Mouse (Mus musculus) embryo, embryonic 11 days (tissue): ENCODE results near the gene Gphn.
"Not testable (repeated sequence)": the region's sequence is repeated elsewhere in the genome, so short reads cannot be mapped to it uniquely, and the experiment has no call there.

ENCODE experiments used
- DNase-seq: peaks from one replicate; pipeline ENCODE4 v3.0.0-alpha.2; 2015

The Gphn gene

DNA sequence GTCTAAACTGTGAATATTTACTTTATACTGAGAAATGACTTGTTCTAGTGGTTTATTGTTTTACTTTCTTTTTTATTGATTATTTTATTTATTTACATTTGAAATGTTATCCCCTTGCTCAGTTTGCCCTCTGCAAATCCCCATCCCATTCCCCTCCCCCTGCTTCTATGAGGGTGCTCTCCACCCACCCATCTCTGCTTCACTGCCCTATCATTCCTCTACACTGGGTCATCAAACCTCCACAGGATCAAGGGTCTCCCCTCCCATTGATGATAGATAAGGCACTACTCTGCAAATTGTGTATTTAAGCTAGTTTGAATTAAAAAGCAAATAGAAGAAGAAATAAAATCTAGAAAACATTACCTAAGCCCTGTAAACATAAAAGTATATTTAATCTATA lies 163.1 kb downstream of the Gphn start:
- no peak for DNase-seq

DNA sequence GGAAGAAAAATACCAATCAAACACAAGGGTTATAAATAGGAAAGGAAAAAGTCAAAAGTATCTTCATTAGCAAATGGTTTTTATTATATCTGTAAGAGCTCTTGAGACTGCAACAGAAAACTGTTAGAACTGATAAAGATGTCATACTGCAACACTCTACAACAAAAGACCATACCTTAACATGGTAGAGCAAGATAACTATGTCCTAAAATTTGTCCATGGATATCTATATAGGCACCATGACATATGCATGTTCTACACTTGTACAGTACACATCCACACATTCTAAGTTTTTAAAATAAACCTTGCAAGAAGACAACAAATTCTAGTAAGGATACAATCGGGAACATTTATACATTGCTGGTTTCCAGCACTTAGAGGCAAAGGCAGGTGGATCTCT lies 169.1 kb downstream of the Gphn start:
- no peak for DNase-seq

DNA sequence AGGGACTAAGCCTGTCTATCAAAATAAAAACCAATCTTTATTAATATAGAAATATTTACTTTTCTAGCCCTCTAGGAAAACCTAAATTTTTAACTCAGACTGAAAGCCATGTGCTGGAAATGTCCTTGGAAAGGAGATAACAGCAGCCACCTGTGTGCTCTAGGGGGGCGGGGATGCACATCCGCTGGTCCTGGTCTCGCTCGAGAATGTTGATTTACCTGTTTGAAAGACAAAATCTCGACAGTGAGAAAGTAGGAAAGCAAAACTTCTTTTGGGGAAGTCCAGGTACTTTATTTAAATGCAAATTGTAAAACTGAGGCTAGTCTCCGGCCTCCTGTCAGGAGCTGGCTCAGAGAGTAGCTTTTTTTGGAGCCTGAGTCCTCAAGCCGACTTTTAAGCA lies 181.3 kb downstream of the Gphn start:
- not testable (repeated sequence) for DNase-seq

DNA sequence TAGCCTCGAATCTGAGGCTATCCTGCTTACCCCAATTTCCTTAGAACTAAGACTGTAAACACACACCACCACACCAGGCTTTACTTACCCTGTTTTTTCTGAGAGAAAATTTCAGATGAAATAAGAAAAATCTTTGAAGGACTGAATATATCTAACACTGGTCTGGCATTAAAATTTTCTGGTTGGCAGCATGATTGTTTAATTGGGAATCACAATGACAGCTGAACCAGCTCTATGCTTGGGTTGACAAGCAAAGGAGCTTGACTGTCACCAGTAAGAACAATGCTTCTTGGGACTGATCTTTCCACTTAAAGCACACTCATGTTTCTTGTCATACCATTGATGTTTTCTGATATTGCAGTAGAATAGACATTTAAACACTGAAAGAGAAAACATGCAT lies 296.0 kb downstream of the Gphn start:
- no peak for DNase-seq

DNA sequence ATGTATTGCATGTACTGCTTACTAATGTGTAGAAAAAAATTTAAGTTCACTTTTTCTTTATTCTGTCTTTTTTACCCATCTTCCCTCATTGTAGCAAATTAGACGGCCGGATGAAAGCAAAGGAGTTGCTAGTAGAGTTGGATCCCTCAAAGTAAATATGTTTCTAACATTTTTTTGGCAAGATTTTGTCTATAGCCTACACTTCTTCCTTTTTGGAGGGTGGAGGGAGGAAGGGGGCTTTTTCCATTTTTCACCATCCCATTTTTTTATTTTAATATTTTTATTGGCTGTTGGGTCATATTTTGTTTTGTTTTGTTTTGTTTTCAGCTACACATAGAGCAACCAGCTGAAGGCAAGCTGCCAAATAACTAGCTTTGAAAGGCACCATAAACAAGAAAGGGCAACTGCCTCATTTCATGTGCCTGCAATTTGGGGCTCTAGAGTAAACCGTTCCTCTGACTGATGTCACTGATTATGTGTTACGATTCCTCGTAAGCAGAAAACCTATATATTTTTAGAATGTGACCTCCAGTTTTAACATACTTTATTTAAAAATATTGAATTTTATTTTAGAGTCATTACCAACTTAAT lies 296.7 kb downstream of the Gphn start:
- no peak for DNase-seq

DNA sequence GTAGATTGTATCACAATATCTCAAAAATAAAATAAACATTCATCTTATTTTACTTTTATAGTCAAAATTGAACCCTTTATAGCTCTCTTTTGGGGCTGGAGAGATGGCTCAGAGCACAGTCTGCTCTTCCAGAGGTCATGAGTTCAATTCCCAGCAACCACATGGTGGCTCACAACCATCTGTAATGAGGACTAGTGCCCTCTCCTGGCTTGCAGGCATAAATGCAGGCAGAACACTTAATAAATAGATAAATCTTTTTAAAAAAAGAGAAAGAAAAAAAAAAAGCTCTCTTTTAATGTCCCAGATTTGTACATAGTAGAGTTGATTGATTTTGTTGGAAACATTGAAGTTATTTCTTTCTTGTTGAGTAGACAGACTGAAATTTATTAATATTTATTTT lies 311.4 kb downstream of the Gphn start:
- not testable (repeated sequence) for DNase-seq

DNA sequence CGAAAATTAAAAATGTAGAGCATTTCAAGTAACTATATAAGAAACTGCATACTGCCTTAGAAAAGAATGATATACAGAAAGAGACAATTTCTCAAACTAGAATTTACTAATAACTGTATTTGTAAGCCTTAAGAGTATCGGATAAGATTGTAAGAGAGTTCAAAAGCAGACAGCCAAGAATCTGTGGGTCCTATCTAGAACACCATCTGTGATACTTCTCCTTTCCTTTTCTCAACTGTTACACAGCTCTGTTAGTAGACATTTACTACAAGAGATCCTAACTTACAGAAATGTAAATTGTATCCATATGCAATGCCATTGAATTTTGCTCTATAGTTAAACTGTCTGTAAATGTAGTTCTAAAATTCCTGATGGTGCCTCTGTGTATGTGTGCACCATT lies 324.7 kb downstream of the Gphn start:
- no peak for DNase-seq

DNA sequence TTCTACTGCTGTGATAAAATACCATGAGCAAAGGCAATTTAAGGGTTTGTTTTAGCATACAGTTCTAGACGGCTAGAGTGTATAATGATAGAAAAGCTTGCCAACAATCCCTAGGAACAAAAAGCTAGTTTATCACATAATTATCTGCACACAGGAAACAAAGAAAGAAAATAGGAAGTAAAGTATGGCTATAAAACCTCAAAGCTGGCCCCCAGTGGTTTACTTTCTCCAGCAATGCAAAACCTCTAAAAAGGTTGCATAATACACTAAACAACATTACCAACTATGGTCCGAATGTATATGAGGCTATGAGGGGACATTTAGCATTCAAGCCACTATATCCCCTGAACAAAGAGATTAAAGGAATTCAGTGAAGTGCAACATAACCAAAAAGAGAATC lies 405.6 kb downstream of the Gphn start:
- DNase-seq, result no peak

DNA sequence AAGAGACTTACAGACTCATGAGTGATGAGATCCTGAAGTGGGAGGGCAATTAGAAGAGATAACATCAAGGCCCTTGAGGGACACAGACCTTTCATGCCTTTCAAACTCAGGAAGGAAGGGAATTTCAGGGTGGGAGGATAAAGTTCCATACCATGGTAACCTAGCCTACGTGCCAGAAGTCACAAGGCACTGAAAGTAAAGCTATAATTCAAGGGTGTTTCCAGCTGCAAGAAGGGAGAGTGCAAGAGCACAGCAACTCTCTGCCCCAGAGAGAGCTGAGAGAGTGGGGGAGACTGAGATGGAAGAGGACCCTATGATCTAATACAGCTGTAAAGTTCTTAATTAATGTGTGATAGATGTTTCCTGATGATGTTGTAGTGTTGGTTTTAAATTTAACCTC lies 413.3 kb downstream of the Gphn start:
- DNase-seq, result peak; percentile 3

DNA sequence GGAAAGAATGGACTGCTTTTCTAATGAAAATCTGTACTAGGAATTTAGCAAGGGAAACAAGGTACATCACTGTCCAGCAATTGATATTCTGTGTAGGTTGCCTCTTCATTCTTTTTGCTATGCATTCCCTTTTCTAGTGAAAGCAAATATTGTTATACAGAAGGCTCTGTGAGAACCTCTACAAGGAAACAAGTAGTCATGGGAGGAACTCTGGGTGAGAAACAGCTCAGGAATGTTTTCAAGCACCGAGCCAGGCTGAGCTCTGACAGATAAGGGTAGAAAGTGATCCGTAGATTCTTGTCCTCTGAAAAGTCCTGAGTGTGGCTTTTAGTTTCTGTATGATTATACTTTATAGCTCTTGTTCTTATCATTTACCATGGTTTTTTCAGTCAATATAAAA lies 413.9 kb downstream of the Gphn start:
- DNase-seq, result no peak

DNA sequence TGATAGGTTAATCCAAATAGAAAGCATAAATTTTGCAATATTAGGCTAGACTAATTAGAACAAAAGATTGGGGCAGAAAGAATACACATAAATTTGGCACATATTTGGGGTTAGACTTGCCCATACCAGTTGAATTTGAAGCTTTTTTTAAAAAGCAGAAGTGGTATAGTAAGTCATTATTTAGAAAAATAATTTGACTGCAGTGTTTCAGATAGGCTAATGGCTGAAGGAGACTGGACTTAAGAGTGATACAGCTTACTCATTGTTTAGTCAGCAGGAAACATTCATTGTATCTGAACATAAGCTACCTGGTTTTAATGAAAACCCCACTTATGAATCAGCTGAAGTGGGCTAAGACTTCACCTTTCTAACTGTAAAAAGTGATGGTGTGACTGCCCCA lies 415.0 kb downstream of the Gphn start:
- no peak for DNase-seq

DNA sequence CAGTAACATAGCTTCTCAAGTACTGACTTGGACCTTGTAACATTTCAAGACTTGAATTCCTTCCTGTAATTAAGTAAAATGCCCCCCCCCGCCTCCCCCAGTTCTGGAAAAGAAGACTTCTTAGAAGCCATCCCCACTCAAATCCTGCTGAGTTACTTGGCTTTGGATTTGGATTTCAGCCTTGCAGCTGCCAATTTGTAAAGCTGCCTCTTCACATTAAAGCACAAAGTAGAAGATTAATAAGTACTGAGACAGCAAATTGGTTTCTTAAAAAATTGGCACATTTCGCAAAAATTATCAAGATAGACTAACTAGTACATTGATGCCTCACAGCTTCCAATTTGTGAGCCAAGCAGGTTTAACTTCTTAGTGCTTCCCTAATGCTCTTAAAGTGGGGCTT lies 417.5 kb downstream of the Gphn start:
- no peak for DNase-seq

DNA sequence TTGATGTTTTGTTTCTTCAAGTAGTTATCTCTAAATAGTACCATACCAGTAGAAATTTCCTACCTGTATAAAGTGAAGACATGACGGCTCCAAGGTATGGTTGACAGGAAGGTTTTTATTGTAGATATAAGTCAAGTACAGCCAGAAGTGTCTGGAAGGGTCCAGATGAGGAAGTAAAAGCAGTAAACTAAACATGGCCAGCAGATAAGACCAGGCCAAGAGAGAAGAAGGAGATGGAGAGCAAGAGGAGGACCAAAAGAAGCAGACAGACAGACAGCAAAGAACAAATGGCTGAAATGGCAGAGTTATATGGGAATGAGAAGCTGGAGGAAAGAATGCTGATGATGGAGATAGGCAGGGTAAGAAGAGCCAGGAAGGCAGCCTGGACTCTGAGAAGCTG lies 419.1 kb downstream of the Gphn start:
- DNase-seq, result no peak

DNA sequence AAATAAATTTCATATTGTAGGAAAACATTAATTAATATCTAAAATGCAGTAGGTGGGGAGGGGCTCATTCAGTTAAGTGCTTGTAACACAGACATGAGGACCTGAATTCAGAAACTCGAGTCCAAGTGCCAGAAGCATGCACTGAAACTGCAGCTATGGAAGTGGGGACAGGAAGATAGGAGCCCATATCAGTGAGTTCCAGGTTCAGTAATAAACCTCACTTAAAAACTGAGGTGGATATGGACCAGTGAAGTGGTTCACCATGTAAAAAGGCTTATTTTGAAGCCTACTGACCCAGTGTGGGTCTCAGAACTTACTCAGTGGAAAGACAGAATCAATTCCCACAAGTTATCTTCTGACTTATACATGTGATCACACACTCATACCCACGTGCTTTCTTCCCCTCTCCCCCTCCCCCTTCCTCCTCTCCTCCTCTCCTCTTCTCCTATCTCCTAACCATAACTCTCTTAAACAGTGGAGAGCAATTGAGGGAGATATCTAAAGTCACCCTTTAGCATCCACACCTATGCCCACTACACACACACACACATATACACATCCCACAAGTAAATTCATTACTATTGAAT lies 433.6 kb downstream of the Gphn start:
- no peak for DNase-seq

DNA sequence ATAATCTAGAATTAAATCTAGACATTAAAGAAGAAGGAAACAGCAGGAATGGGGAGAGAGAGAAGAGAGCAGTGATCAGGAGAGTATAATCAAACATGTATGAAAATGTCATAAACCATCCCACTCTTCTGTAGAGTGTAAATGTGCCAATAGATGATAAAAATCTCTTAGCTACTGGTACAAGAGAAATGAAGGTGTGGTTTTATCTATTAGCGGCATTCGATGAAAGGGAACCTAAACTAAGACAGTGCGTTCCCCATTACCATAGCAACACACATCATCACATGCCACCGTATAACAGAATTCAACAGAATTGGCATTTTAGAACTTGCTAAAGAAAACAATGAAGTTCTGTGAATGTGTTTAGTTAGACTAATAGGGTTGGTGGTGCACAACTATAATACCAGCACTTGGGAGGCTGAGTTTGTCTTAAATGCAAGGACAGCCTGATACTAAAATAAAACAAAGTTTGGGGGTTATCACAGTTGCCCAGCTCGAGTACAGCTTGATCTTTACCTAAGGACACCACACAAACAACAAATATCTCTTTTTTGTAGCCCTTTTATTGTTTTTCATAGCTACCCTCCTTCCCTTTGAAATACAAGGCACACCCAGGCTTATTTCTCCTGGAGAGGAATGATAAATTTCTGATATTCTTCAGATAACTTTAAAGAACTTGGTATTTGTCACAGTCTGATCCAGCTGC lies 452.1 kb downstream of the Gphn start:
- no peak for DNase-seq

DNA sequence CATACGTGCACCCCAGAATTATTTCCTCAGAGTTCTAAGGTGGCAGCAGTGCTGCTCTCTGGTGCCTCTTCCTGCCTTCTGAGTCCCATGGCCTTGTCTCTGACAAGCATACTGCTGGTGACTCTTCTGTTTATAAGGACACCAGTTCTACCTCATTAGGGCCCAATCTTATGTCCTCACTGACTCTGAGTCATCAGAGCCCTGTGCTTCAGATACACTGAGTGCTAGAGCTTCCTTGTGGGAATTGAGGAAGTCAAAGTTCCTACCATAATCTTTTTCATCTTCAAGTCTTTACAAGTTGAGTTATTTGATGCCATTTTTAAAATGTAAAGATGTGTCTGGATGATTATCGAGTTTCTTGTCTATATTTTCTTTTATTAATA lies 452.6 kb downstream of the Gphn start:
- DNase-seq, result no peak

DNA sequence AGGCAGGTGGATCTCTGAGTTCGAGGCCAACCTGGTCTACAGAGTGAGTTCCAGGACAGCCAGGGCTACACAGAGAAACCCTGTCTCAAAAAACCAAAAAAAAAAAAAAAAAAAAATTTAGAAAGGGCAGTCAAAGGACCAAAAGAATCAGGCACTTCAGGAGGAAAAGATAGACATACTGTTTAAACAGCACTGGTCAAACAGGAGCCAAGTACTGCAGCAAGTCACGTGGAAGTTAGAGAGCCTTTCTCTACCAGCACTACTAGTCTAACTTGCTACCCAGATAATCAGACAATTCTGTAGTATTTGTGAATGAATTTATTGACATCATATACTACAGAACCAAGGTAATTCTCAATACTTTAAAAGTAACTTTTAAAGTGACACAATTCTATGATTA lies 454.9 kb downstream of the Gphn start:
- DNase-seq, result no peak

DNA sequence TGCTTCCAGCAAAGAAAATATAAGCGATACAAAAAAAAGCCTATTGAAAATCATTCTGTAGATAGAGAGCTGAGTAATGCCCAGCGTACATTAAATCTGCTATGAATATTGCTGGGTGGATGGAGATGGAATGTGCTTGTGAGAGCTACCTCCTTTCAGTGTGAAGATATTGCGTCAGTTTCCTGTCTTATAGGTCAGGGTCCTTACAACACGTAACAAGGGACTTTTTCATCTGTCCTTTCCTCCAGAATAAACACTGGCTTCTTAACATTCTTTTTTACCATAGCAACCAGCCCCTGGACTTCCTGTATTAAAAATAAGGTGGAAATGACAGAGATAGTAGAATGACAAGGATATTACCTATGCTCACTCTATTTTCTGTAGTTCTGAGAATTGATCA lies 456.1 kb downstream of the Gphn start:
- DNase-seq, result no peak

DNA sequence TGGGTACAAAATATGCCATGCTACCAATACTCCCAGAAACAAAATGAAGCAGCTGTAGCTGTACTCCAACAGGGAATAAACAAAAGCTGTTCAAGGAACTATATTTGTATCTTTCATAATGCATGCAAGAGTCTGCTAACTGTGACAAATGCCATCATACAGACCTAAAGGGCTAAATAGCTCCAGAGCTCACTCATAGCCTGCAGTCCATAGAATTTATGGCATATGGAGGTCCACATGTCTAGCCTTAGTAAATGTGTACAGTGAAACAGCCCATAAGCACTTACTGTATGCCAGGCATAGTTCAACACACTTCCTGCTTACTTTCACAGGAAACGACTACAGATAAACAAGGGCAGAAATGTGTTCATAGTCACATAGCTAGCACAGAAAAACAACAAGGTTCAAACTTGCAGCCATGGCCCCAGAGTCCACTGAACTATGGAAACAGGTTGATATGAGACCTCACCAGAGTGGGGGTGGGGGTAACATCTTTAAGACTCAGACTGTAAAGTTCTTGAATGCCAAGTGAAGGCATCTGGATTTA lies 459.6 kb downstream of the Gphn start:
- no peak for DNase-seq

DNA sequence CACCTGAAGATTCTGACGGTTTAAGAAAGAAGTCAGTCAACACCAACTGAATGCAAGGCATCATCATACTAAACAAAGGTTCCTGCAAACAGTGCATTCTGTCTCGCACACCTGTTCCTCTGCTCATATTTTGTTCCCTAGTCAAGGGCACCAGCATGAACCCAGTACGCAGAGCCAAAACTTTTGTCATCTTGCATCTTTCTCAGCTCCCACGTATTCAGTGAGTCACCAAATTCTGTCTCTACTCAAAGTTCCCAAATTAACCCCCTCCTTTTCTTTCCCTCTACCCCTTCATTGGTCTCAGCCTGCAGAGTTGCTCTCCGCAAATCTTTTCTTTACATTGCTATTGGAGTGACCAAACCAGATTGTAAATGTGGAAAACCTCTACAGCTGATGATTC lies 462.7 kb downstream of the Gphn start:
- DNase-seq, result no peak

DNA sequence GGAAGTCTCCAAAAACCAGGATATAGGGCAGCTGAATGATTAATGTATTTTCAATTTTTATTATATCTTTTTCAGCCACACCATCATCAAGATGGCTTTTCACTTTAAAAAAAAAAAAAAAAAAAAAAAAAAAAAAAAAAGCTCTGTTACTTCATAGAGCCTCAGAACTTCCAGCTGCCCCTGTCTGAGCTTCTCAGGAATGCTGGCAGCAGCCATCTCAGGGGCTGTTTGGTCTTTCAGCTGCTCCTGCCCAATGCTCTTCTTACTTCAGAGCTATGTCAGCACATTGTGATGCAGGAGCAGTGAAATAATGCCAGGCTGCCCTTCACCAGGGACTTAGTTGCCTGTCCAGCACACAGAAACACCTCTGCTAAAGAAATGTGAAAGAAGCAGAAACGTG lies 465.1 kb downstream of the Gphn start, which contains the start of gene Fam71d:
Gene Fam71d, plus strand, starts transcription at position 211 of the 400 bp plus-strand sequence.
- no peak for DNase-seq

DNA sequence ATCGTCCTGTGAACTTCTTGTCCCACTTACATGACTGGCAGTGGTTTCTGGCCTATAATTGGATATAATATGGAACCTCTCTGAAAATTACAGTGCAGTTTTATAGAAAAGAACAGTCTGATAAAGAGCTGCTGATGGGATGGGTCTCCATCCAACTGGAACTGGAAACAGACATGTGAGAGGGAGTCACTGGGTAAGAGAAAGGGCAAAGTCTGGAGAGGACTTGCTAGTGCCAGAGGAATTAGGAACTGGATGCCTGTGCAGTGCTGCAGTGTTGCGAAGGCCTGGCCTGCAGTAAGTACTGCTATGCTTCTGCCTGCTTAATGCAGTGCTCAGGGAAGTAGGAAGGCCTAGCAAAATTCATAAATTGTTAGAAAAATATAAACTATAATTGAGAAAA lies 467.1 kb downstream of the Gphn start:
- DNase-seq, result no peak

DNA sequence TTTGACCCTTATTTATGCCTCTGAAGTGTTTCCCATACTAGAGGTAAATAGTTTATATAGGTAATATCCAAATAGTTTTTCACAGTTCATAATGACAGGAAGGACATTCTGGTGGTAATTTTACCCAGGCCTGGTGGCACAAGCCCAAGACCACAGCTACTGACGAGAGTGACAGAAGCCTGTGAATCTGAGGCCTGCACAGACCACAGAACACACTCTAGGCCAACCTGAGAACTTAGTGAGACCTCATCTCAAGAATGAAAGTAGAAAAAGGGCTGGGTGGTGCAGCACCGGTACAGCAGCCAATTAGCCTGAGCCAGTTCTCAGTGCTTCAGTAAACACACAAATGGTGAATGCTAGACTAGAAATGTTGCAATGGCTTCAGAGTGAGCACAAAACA lies 491.6 kb downstream of the Gphn start:
- DNase-seq, result no peak

DNA sequence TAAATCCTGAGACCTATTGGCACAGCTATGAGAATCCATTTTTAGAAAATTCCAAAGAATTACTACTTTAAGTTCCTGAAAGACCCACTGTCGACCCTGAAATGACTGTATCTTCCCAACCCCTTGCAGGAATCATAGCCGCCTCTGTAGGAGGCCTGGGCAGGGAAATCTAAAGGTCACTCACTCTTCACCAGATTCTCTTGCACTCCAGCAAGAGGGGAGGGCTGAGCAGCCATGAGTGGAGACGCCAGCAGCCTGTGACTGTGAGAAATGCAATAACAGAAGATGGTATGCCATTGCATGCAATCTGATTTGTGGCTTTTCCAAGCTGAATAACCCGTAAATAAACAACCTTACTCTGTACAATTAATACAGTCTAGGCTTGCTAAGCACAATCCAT lies 501.5 kb downstream of the Gphn start:
- no peak for DNase-seq
